Mouse (Mus musculus) cerebellum, adult 2 months (tissue): ENCODE results near the gene Klhl10. TPM values are rescaled to one million over a fixed set of nuclear protein-coding genes. Genes with fewer than 3 reads are reported as not detected.

ENCODE experiments used
- DNase-seq, 2 experiments: peaks; one replicate each; pipeline ENCODE4 v3.0.0; 2021
- H3K27ac ChIP-seq: fragments of 200-500 bp; 2 replicates; pipeline ENCODE4 v1.5.1; 2012; ENCODE audit warnings: low read length, control low read depth, inconsistent platforms; ENCODE audit not compliant: insufficient read depth
- H3K27me3 ChIP-seq: fragments of 200-500 bp; 2 replicates; pipeline ENCODE4 v1.6.1; 2012; ENCODE audit warnings: inconsistent platforms, mild to moderate bottlenecking, low read length, moderate library complexity; ENCODE audit not compliant: control insufficient read depth, insufficient read depth
- H3K4me1 ChIP-seq: fragments of 200-500 bp; 2 replicates; pipeline ENCODE4 v1.6.1; 2011; ENCODE audit warnings: low read length; ENCODE audit not compliant: control insufficient read depth, insufficient read depth
- H3K4me3 ChIP-seq: fragments of 200-500 bp; replicated peaks from 2 replicates; pipeline ENCODE3; 2011; ENCODE audit warnings: mild to moderate bottlenecking, low read depth, low read length, control low read depth; ENCODE audit not compliant: insufficient read depth
- CTCF ChIP-seq: fragments of 200-500 bp; IDR thresholded peaks from 2 replicates; pipeline ENCODE4 v1.5.1; 2011; ENCODE audit warnings: low read depth, mild to moderate bottlenecking, control low read depth, low read length, moderate library complexity, borderline replicate concordance; ENCODE audit not compliant: insufficient read depth
- POLR2A ChIP-seq: fragments of 200-500 bp; IDR thresholded peaks from 2 replicates; pipeline ENCODE4 v1.6.1; 2011; ENCODE audit warnings: low read length, control low read depth, borderline replicate concordance; ENCODE audit not compliant: insufficient read depth
- WGBS: fragments of 180-500 bp; shearing (Covaris S2); methylation state at CpG from one replicate; pipeline ENCODE4 v1.1.7; 2018; 5-methylcytosine and 5-hydroxymethylcytosine counted together
- polyA plus RNA-seq: library from polyadenylated mRNA; depleted of rRNA; stranded (reverse); fragments of >200 nt; gene quantifications from 2 replicates; pipeline ENCODE4 v1.2.3, GENCODE M21; 2012

Klhl10 gene
- polyA plus RNA-seq, 1 experiment = 0.46 TPM

- DNase-seq = no peak
- TF ChIP-seq CTCF = no peak
- TF ChIP-seq POLR2A = no peak
- Histone ChIP-seq H3K4me1 (peaks cover 30% of the 10 kb centered on the region), H3K4me3 (no peak overlapping the region), H3K27ac (no peak overlapping the region), H3K27me3 (no peaks in the 10 kb centered on the region)
- WGBS = 89% methylated on average over 10 of the region's 10 CpGs
These were observed 38.1 kb upstream of the Klhl10 start for GRCm38 (mm10) chr11:100403445-100404134.

- no peak for DNase-seq
- 94% methylated on average over 3 of the region's 3 CpGs for WGBS
These were observed 37.2 kb upstream of the Klhl10 start for GRCm38 (mm10) chr11:100404456-100405074.

GRCm38 (mm10) chr11:100406273-100406672, 35.4 kb upstream of the Klhl10 start:
- H3K4me3 ChIP-seq = no peak overlapping the region
- H3K27me3 ChIP-seq = no peaks in the 10 kb centered on the region
- H3K27ac ChIP-seq = peak overlapping the region; percentile 93
- peak; percentile 59 to 68 for DNase-seq
- peaks cover 45% of the 10 kb centered on the region for H3K4me1 ChIP-seq
- WGBS = 28% methylated on average over 8 of the region's 8 CpGs
- TF ChIP-seq CTCF = no peak
- TF ChIP-seq POLR2A = no peak

More at GRCm38 (mm10) chr11:100404456-100405074, 37.2 kb upstream of the Klhl10 start:
- no peaks in the 10 kb centered on the region for H3K27me3 ChIP-seq
- H3K4me3 ChIP-seq = no peak overlapping the region
- no peak overlapping the region for H3K27ac ChIP-seq
- peaks cover 40% of the 10 kb centered on the region for H3K4me1 ChIP-seq
- TF ChIP-seq CTCF = no peak
- no peak for TF ChIP-seq POLR2A

GRCm38 (mm10) chr11:100406995-100407705, 34.6 kb upstream of the Klhl10 start:
- peak; percentile 89 to 98 for DNase-seq
- WGBS = 24% methylated on average over 5 of the region's 5 CpGs
- Histone ChIP-seq H3K4me1 (peaks cover 45% of the 10 kb centered on the region), H3K27me3 (no peaks in the 10 kb centered on the region), H3K27ac (peak overlapping the region; percentile 93), H3K4me3 (peak overlapping the region; percentile 17)
- TF ChIP-seq CTCF (no peak), POLR2A (no peak)

GRCm38 (mm10) chr11:100408076-100408834, 33.5 kb upstream of the Klhl10 start:
- Histone ChIP-seq H3K27ac (peak overlapping the region; percentile 63), H3K4me3 (no peak overlapping the region), H3K4me1 (peaks cover 41% of the 10 kb centered on the region), H3K27me3 (no peaks in the 10 kb centered on the region)
- peak; percentile 72 for TF ChIP-seq CTCF
- TF ChIP-seq POLR2A = no peak
- 32% methylated on average over 10 of the region's 10 CpGs for WGBS
- DNase-seq = peak; percentile 80 to 83

GRCm38 (mm10) chr11:100408835-100409462, 32.8 kb upstream of the Klhl10 start:
- WGBS = 93% methylated on average over 12 of the region's 12 CpGs
- TF ChIP-seq POLR2A (no peak), CTCF (no peak)
- no peaks in the 10 kb centered on the region for H3K27me3 ChIP-seq
- H3K4me3 ChIP-seq = no peak overlapping the region
- no peak for DNase-seq
- H3K4me1 ChIP-seq = peaks cover 44% of the 10 kb centered on the region
- H3K27ac ChIP-seq = peak overlapping the region; percentile 63; the same call in 1 of the 2 replicates

- Histone ChIP-seq H3K27me3 (no peaks in the 10 kb centered on the region), H3K27ac (no peak overlapping the region; the same call in 1 of the 2 replicates), H3K4me1 (peaks cover 45% of the 10 kb centered on the region), H3K4me3 (no peak overlapping the region)
- TF ChIP-seq CTCF (no peak), POLR2A (no peak)
- peak in 1 of 2 experiments; percentile 60 for DNase-seq
- 15% methylated on average over 3 of the region's 3 CpGs for WGBS
These were observed 32.0 kb upstream of the Klhl10 start for GRCm38 (mm10) chr11:100409686-100410085.
